Mouse (Mus musculus) embryonic facial prominence, embryonic 13.5 days (tissue): ENCODE measurements around the gene AC109138.7. TPM values are rescaled to one million over a fixed set of nuclear protein-coding genes. Genes with fewer than 3 reads are reported as not detected.

Experiments used
- microRNA-seq: library from miRNA; unstranded; fragments of <30 nt; microRNA quantifications from one replicate; pipeline ENCODE4, GENCODE M21; 2016
- polyA plus RNA-seq: library from polyadenylated mRNA; unstranded; fragments of >200 nt; fragmentation: Nextera tagmentation; extraction: Ambion mirVana; gene quantifications from 2 replicates; pipeline ENCODE4 v1.2.1, GENCODE M21; 2015

The AC109138.7 gene
- polyA plus RNA-seq, 1 experiment from 2014 or later, result not detected

Small RNA genes within 50 kb of the gene (microRNA-seq; reads per million reads assigned to microRNA genes)
- gene Gm26115 (not detected), gene Mir6985 (not detected)

Other genes with a start within 250 kb of the AC109138.7 start
- gene Aldh3b2, start 242.0 kb upstream of the AC109138.7 start, polyA plus RNA-seq, result 7.9 and 8.2 TPM in 2 replicates
- 3.1 and 3.7 TPM in 2 replicates for gene Acy3, start 227.8 kb upstream of the AC109138.7 start, polyA plus RNA-seq
- gene Tbx10, start 221.6 kb upstream of the AC109138.7 start, polyA plus RNA-seq, result not detected in 2 replicates
- gene Nudt8, start 213.8 kb upstream of the AC109138.7 start, polyA plus RNA-seq, result 36.5 and 37.8 TPM in 2 replicates
- 5.6 and 6.5 TPM in 2 replicates for gene Gm49405, start 213.7 kb upstream of the AC109138.7 start, polyA plus RNA-seq
- 7.3 and 8.1 TPM in 2 replicates for gene Doc2g, start 211.0 kb upstream of the AC109138.7 start, polyA plus RNA-seq
- 178 and 206 TPM in 2 replicates for gene Ndufv1, start 201.6 kb upstream of the AC109138.7 start, polyA plus RNA-seq
- gene Gstp1, start 176.4 kb upstream of the AC109138.7 start, polyA plus RNA-seq, result 535 and 609 TPM in 2 replicates
- 1.2 and 3.4 TPM in 2 replicates for gene Gstp2, start 168.3 kb upstream of the AC109138.7 start, polyA plus RNA-seq
- 0.32 and 0.41 TPM in 2 replicates for gene Gstp3, start 154.8 kb upstream of the AC109138.7 start, polyA plus RNA-seq
- not detected in 2 replicates for gene Cabp2, start 132.8 kb upstream of the AC109138.7 start, polyA plus RNA-seq
- gene Cdk2ap2, start 117.2 kb upstream of the AC109138.7 start, polyA plus RNA-seq, result 55.6 and 62.3 TPM in 2 replicates
- gene Pitpnm1, start 114.4 kb upstream of the AC109138.7 start, polyA plus RNA-seq, result 6.4 and 8.3 TPM in 2 replicates
- gene Aip, start 88.5 kb upstream of the AC109138.7 start, polyA plus RNA-seq, result 97.6 and 107 TPM in 2 replicates
- gene Gpr152, start 74.6 kb upstream of the AC109138.7 start, polyA plus RNA-seq, result not detected in 2 replicates
- gene Cabp4, start 70.3 kb upstream of the AC109138.7 start, polyA plus RNA-seq, result not detected in 2 replicates
- 129 and 150 TPM in 2 replicates for gene Coro1b, start 65.7 kb upstream of the AC109138.7 start, polyA plus RNA-seq
- gene Ptprcap, start 60.8 kb upstream of the AC109138.7 start, polyA plus RNA-seq, result 2.8 and 3.0 TPM in 2 replicates
- gene Rps6kb2, start 51.0 kb upstream of the AC109138.7 start, polyA plus RNA-seq, result 65.5 and 69.6 TPM in 2 replicates
- 1.7 and 3.0 TPM in 2 replicates for gene Carns1, start 38.9 kb upstream of the AC109138.7 start, polyA plus RNA-seq
- gene Tbc1d10c, start 23.1 kb upstream of the AC109138.7 start, polyA plus RNA-seq, result 1.8 and 3.1 TPM in 2 replicates
- gene Ppp1ca, start 22.3 kb upstream of the AC109138.7 start, polyA plus RNA-seq, result 788 and 789 TPM in 2 replicates
- gene Rad9a, start 12.7 kb upstream of the AC109138.7 start, polyA plus RNA-seq, result 34.1 and 37.3 TPM in 2 replicates
- gene Clcf1, start 119 bp upstream of the AC109138.7 start, polyA plus RNA-seq, result 11.1 and 11.5 TPM in 2 replicates
- gene Pold4, start 17.5 kb downstream of the AC109138.7 start, polyA plus RNA-seq, result 21.2 and 24.9 TPM in 2 replicates
- gene Ssh3, start 54.8 kb downstream of the AC109138.7 start, polyA plus RNA-seq, result 17.4 and 20.3 TPM in 2 replicates
- gene Ankrd13d, start 68.8 kb downstream of the AC109138.7 start, polyA plus RNA-seq, result 12.6 and 13.5 TPM in 2 replicates
- gene Grk2, start 91.9 kb downstream of the AC109138.7 start, polyA plus RNA-seq, result 17.0 and 19.6 TPM in 2 replicates
- 53.6 and 59.4 TPM in 2 replicates for gene Kdm2a, start 183.9 kb downstream of the AC109138.7 start, polyA plus RNA-seq
- gene Rhod, start 225.1 kb downstream of the AC109138.7 start, polyA plus RNA-seq, result 39.2 and 42.7 TPM in 2 replicates